Mouse (Mus musculus): ENCODE results near the gene Tmem178b.

Gene Tmem178b

GRCm38 (mm10) chr6:39919011-39919709 is 46.1 kb downstream of the Tmem178b start:
- no peak for DNase-seq

- DNase-seq, result no peak
Observed at GRCm38 (mm10) chr6:39926442-39926841, 53.4 kb downstream of the Tmem178b start.

- no peak for DNase-seq
Observed at GRCm38 (mm10) chr6:39936590-39936989, 63.5 kb downstream of the Tmem178b start.

GRCm38 (mm10) chr6:39940920-39941319 is 67.8 kb downstream of the Tmem178b start:
- no peak for DNase-seq

GRCm38 (mm10) chr6:39944854-39945253 is 71.8 kb downstream of the Tmem178b start:
- no peak for DNase-seq

- DNase-seq, result no peak
Observed at GRCm38 (mm10) chr6:39945670-39946440, 72.8 kb downstream of the Tmem178b start.

- no peak for DNase-seq
Observed at GRCm38 (mm10) chr6:39946601-39947000, 73.5 kb downstream of the Tmem178b start.

- no peak for DNase-seq
Observed at GRCm38 (mm10) chr6:39953951-39954350, 80.9 kb downstream of the Tmem178b start.

GRCm38 (mm10) chr6:39955211-39955610 is 82.1 kb downstream of the Tmem178b start:
- DNase-seq, result no peak

GRCm38 (mm10) chr6:39964606-39965005 is 91.5 kb downstream of the Tmem178b start:
- no peak for DNase-seq

- DNase-seq, result no peak
Observed at GRCm38 (mm10) chr6:39970281-39970680, 97.2 kb downstream of the Tmem178b start.

- no peak for DNase-seq
Observed at GRCm38 (mm10) chr6:39978942-39979341, 105.9 kb downstream of the Tmem178b start.

GRCm38 (mm10) chr6:39990772-39991171 is 117.7 kb downstream of the Tmem178b start:
- DNase-seq, result no peak

- no peak for DNase-seq
Observed at GRCm38 (mm10) chr6:39991922-39992321, 118.9 kb downstream of the Tmem178b start.

GRCm38 (mm10) chr6:40006006-40006765 is 133.1 kb downstream of the Tmem178b start:
- DNase-seq, result no peak

- DNase-seq, result no peak
Observed at GRCm38 (mm10) chr6:40008166-40008907, 135.3 kb downstream of the Tmem178b start.

- no peak for DNase-seq
Observed at GRCm38 (mm10) chr6:40009718-40010117, 136.6 kb downstream of the Tmem178b start.

- DNase-seq, result no peak
Observed at GRCm38 (mm10) chr6:40011066-40011465, 138.0 kb downstream of the Tmem178b start.

GRCm38 (mm10) chr6:40011609-40012008 is 138.5 kb downstream of the Tmem178b start:
- DNase-seq, result peak; percentile 3

- no peak for DNase-seq
Observed at GRCm38 (mm10) chr6:40013407-40013806, 140.3 kb downstream of the Tmem178b start.

GRCm38 (mm10) chr6:40015185-40015584 is 142.1 kb downstream of the Tmem178b start:
- no peak for DNase-seq

- no peak for DNase-seq
Observed at GRCm38 (mm10) chr6:40015711-40016460, 142.8 kb downstream of the Tmem178b start.
